Mouse (Mus musculus): Measurements from ENCODE around the gene Fam198a. TPM values are rescaled to one million over a fixed set of nuclear protein-coding genes. Genes with fewer than 3 reads are reported as not detected.
A peak's percentile ranks its signal among the peaks of the same experiment; 100 is the strongest.

The Fam198a gene
- polyA plus RNA-seq, 1 experiment from 2014 or later, result 2.9 TPM

- no peak overlapping the region for H3K4me2 ChIP-seq (ENCODE audit: low read length)
- no peaks in the 10 kb centered on the region for H3K27me3 ChIP-seq (replicated peaks; ENCODE audit: control insufficient read depth, insufficient read depth, low read length)
- 86% methylated on average over 11 of the region's 11 CpGs for WGBS
- no peak overlapping the region for H3K9ac ChIP-seq (ENCODE audit: low read depth, low read length)
- no peak overlapping the region for H3K4me3 ChIP-seq (ENCODE audit: low read length)
- peak overlapping the region; percentile 55; the same call in 1 of the 2 replicates for H3K27ac ChIP-seq (ENCODE audit: low read depth, low read length)
- H3K9me3 ChIP-seq (ENCODE audit: control insufficient read depth, low read length), result no peaks in the 10 kb centered on the region
- H3K4me1 ChIP-seq (ENCODE audit: control insufficient read depth, insufficient read depth, low read depth, low read length), result peaks cover 9% of the 10 kb centered on the region
- ATAC-seq, result no peak
- H3K36me3 ChIP-seq (ENCODE audit: control insufficient read depth, insufficient read depth, low read length), result no peaks in the 10 kb centered on the region
Observed at GRCm38 (mm10) chr9:122027914-122028745, 77.3 kb downstream of the Fam198a start.

- Histone ChIP-seq H3K9ac (ENCODE audit: low read depth, low read length) (no peak overlapping the region), H3K4me1 (ENCODE audit: control insufficient read depth, insufficient read depth, low read depth, low read length) (peaks cover 9% of the 10 kb centered on the region), H3K27me3 (replicated peaks; ENCODE audit: control insufficient read depth, insufficient read depth, low read length) (no peaks in the 10 kb centered on the region), H3K9me3 (ENCODE audit: control insufficient read depth, low read length) (no peaks in the 10 kb centered on the region), H3K27ac (ENCODE audit: low read depth, low read length) (no peak overlapping the region), H3K4me3 (ENCODE audit: low read length) (no peak overlapping the region), H3K36me3 (ENCODE audit: control insufficient read depth, insufficient read depth, low read length) (no peaks in the 10 kb centered on the region), H3K4me2 (ENCODE audit: low read length) (no peak overlapping the region)
- no peak for ATAC-seq
- WGBS, result 94% methylated on average over 7 of the region's 7 CpGs
Observed at GRCm38 (mm10) chr9:122029765-122030164, 79.0 kb downstream of the Fam198a start.

Other genes with a start within 250 kb of the Fam198a start
- gene Sec22c, start 245.5 kb upstream of the Fam198a start, polyA plus RNA-seq (2015; fragmentation: Nextera tagmentation; extraction: Ambion mirVana), result 29.2 and 30.4 TPM in 2 replicates
- 171 and 184 TPM in 2 replicates for gene Ss18l2, start 240.7 kb upstream of the Fam198a start, polyA plus RNA-seq (2015; fragmentation: Nextera tagmentation; extraction: Ambion mirVana)
- gene Nktr, start 231.8 kb upstream of the Fam198a start, polyA plus RNA-seq (2015; fragmentation: Nextera tagmentation; extraction: Ambion mirVana), result 43.2 and 44.4 TPM in 2 replicates
- 15.0 and 22.8 TPM in 2 replicates for gene Zfp651, start 191.7 kb upstream of the Fam198a start, polyA plus RNA-seq (2015; fragmentation: Nextera tagmentation; extraction: Ambion mirVana)
- gene Klhl40, start 173.4 kb upstream of the Fam198a start, polyA plus RNA-seq (2015; fragmentation: Nextera tagmentation; extraction: Ambion mirVana), result 1.9 and 3.3 TPM in 2 replicates
- gene Hhatl, start 158.5 kb upstream of the Fam198a start, polyA plus RNA-seq (2015; fragmentation: Nextera tagmentation; extraction: Ambion mirVana), result 0.50 and 0.55 TPM in 2 replicates
- 2.8 and 3.6 TPM in 2 replicates for gene Ccdc13, start 111.5 kb upstream of the Fam198a start, polyA plus RNA-seq (2015; fragmentation: Nextera tagmentation; extraction: Ambion mirVana)
- gene Higd1a, start 92.6 kb upstream of the Fam198a start, polyA plus RNA-seq (2015; fragmentation: Nextera tagmentation; extraction: Ambion mirVana), result 160 and 166 TPM in 2 replicates
- 3.5 and 3.8 TPM in 2 replicates for gene Ackr2, start 52.6 kb upstream of the Fam198a start, polyA plus RNA-seq (2015; fragmentation: Nextera tagmentation; extraction: Ambion mirVana)
- not detected in 2 replicates for gene Cyp8b1, start 34.7 kb upstream of the Fam198a start, polyA plus RNA-seq (2015; fragmentation: Nextera tagmentation; extraction: Ambion mirVana)
- 41.7 and 43.5 TPM in 2 replicates for gene Pomgnt2, start 46.1 kb downstream of the Fam198a start, polyA plus RNA-seq (2015; fragmentation: Nextera tagmentation; extraction: Ambion mirVana)
- gene Snrk, start 166.3 kb downstream of the Fam198a start, polyA plus RNA-seq (2015; fragmentation: Nextera tagmentation; extraction: Ambion mirVana), result 75.8 and 89.4 TPM in 2 replicates